Mouse (Mus musculus) testis, adult 2 months (tissue): Measurements from ENCODE around the gene Ppp1r15b.

Source experiments
- CTCF ChIP-seq: fragments of 200-500 bp; IDR thresholded peaks from 2 replicates; pipeline ENCODE4 v1.5.1; 2012; ENCODE audit warnings: low read depth, mild to moderate bottlenecking, inconsistent platforms, low read length, moderate library complexity; ENCODE audit not compliant: control insufficient read depth, insufficient read depth, insufficient replicate concordance
- POLR2A ChIP-seq: fragments of 200-500 bp; IDR thresholded peaks from 2 replicates; pipeline ENCODE4 v1.6.1; 2012; ENCODE audit warnings: low read depth, mild to moderate bottlenecking, inconsistent platforms, low read length, moderate library complexity; ENCODE audit not compliant: control insufficient read depth

DNA sequence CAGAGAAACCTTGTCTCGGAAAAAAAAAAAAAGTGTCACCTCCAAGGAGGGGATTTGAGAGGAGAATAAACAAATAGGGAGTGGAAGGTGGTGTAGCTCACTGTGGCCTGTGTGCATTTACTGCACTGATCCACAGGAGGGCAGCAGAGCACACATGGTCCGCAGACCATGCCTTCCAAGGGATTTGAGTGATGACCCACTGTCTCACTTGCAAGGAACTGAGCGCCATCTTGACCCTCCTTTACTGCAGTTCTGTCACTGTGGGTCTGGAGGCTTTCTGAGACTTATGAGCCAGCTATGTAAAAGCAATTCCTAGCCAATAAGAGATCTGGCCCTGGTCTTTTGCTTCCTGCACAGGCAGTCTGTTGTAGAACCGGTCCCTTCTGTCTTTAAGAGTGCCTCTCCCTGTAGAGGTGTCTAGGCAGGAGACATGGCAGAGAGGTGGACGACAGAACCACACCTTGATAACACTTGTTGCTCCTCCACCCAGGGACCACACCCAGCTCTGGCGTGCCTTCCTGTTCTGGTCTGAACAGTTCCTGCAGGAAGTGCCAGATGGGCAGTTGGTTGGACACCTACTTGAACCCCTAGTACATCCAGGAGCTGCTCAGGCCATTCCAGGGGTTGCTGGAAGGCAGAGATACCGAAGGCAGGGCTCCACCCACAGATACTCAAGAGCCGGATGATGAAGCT lies 46.7 kb downstream of the Ppp1r15b start:
- peak; percentile 97 for TF ChIP-seq CTCF
- TF ChIP-seq POLR2A = no peak
